Mouse (Mus musculus): ENCODE results near the gene Defb33. TPM values are rescaled to one million over a fixed set of nuclear protein-coding genes. Genes with fewer than 3 reads are reported as not detected.

The Defb33 gene
- not detected for total RNA-seq (2021)

DNA sequence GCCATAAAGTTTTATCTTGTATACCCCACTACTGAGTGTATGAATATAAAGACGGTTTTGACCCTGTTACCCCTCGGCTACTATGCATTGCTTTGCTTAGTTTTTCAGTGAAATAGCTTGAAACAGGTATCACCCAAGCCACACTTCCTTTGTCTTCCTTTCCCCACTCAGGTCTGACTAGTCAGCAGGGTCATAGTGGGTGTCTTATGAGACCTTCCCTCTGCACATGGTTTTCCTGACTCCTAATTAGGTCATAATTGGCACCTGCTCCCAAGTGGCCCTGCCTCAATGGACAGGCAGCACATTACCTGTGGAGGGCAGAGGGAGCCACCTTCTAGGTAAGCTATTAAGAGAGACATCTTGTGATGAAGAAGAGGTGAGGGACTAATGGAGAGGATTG lies at the start of gene Defb33:
Gene Defb33, plus strand, starts transcription at position 301 of the 400 bp plus-strand sequence.
- no peak for DNase-seq

DNA sequence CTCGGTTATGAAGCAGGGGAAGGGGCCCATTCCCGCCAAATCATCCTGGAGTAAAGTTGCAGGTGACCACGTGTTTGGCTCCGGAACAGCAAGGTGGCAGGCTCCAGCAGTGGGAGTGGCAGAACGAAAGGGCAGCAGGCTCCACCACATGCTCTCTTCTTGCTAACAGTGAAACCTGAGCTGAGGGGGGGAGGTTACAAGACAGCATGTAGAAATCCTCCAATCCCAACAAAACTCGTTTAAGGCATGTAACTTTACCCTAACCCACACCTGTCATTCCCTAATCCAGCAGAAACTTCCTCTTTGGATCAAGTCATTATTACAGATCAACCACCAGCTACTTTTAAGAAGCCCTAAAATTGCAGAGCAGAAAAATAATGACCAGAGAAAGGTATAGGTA lies 17.9 kb upstream of the Defb33 start:
- DNase-seq, result no peak

DNA sequence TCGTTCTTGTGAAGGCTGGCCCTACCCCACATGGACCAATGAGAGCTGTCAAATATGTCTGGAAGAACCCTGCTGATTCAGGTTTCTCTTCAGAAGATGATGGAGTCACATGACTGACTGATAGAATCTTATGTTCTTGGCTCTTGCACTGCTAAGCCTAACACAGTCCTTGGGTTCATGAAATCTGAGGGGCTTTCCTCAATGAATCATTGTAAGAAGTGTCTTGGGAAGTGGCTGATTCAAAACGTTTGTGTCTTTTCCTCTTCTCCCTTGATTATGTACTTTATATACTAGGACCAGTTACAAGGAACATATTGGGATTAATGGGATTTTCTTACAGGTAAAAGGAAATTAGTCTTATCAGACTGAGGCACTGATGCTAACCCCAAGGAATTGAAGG lies 10.1 kb downstream of the Defb33 start, which contains the start of gene Gm15056:
Gene Gm15056, minus strand, starts transcription at position 101 of the 400 bp plus-strand sequence.
- no peak for DNase-seq

DNA sequence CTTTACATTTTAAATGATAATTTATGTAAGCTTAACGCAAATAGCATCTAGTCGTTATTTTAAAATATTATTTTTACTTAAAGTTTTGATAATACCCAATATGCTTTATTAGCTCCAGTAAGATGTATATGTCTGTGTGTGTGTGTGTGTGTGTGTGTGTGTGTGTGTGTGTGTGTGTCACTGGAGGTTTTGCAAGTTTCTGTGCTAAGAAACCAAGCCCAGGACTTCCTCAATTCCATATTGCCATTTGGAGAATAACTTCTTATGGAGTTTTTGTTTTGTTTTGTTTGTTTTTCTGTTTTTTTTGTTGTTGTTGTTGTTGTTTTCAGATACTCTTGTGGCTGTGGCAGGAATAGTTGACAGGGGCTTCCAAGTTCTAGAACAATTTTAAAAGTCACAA lies 14.7 kb downstream of the Defb33 start:
- no peak for DNase-seq

DNA sequence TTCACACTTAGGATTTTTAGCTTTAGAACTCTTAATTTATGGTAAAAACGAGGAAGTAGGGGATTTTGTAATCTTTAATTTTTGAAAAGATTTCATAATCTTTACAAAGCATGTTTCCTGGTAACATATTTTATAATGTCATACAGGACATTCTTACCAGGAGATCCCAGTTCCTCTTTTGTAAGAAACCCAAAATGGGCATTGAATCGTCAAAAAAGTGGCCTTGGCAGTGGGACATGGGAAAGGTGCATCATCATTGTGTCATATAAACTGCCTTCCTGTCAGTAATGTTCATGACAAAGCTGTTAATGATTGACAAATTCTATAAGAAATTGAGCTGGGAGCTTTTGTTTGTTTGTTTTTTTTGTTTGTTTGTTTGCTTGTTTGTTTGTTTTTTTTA lies 15.8 kb downstream of the Defb33 start:
- DNase-seq, result no peak

DNA sequence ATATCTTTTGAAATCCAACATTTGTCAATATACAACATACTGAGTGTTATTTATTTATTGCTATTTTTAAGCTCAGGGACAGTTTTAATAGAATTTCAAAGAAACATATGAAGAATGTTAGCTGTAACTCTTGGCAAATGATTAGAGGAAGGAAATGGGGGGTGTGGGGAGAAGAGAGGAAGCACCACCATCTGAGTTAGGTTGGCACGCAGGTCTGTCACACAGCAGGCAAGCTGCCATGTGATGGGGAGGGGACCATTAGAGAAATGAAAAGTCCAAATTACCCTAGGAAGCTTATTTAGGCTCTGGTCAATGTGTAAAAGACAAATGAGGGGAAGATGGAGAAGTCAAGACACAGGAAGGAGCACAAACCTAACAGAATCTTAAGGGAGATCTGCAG lies 19.8 kb downstream of the Defb33 start:
- DNase-seq, result no peak

DNA sequence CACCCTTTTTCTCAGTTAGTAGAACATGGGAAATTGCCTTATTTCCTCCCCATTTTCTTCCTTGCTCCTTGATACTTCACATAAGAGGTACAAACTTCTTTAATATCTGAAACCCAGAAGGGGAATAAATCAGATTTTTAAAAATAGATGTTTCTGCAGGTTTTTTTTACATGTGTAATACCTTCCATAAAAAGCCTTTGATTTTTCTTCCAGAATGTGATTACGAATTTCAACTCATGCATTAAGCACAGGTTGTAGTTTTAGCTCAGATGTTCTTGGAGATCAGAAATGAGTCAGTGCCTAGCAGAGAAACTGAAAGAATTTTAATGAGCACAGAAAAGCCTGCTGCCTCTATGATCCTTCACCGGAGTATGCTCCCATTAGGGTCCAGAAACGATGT lies 29.5 kb downstream of the Defb33 start, which contains the start of gene Gm6040:
Gene Gm6040, minus strand, starts transcription at position 101 of the 400 bp plus-strand sequence.
- no peak for DNase-seq

DNA sequence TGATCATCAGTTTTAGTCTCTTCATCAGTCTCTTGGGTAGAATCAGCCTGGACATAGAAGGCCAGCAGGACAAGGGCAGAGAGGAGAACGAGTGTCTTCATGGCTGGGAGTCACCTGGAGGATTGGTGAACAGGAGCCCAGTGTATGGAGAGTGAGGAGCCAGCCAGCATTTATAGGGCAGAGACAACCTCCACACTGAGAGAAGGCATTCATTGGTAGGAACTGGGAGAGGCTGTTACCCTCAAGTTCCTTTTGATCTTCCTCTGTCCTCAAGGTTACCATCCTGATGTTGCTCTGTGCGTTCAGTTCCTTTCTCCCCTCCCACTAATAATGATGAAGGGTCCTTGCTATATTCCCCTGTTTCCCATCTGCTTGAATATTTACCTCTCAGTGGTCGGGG lies 52.1 kb downstream of the Defb33 start, which contains the start of gene AY761185:
Gene AY761185, minus strand, starts transcription at position 101 of the 400 bp plus-strand sequence.
- no peak for DNase-seq

Other genes with a start within 250 kb of the Defb33 start
- not detected for gene Gm15056, start 10.0 kb downstream of the Defb33 start, total RNA-seq (2021)
- gene Gm6040, start 29.4 kb downstream of the Defb33 start, total RNA-seq (2021), result not detected
- gene AY761185, start 52.0 kb downstream of the Defb33 start, total RNA-seq (2021), result not detected
- gene Defa21, start 132.9 kb downstream of the Defb33 start, total RNA-seq (2021), result not detected
- gene Defa23, start 162.4 kb downstream of the Defb33 start, total RNA-seq (2021), result not detected
- gene Defa35, start 172.4 kb downstream of the Defb33 start, total RNA-seq (2021), result not detected
- gene Defa25, start 191.8 kb downstream of the Defb33 start, total RNA-seq (2021), result not detected
- not detected for gene Gm14851, start 203.4 kb downstream of the Defb33 start, total RNA-seq (2021)
- gene Defa30, start 242.0 kb downstream of the Defb33 start, total RNA-seq (2021), result not detected

All from layer of hippocampus, postnatal 36 days (tissue).